Mouse (Mus musculus): ENCODE results near the gene Agtpbp1.

Agtpbp1 gene

DNA sequence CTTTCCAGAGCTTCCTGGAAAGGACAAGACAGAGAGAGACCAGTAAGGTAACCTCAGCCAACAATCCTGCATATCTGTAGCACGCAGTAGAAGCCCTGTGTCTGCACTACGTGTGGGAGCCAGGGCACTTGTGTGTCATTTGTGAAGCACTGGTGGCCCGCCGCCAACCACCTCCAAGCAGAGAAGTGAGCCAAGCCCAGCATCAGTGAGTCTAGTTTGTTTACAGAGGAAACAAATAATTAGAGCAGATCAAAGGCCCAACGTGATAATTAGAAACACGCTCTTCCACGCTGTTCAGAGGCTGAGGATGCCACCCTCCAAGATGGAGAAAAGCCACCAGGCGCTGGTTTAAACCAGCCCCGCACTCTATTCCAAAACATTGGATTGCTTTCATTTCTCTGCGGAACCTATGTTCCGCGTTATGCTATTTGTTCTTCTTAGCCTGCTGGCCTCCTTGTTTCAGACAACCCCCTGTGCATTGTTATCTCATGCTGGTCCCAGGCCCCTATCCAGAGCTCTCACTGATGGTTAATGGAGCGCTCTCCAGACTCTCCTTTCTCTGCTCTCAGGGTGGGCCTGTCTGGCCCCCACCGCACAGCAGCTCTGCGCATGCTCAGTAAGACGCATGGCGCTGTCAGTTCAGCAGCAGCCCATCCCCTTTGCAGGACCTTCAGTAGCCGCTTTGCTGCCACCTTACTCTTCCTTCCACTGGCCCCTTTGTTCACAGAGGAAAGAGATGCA lies 153.7 kb downstream of the Agtpbp1 start:
- ChIA-PET CTCF (interaction anchor here in 1 of 4 experiments (0.6 kb wide), 1 partner anchor 1411 kb away, joined by 4 read pairs; no protein-coding TSS in a partner anchor), POLR2A (interaction anchor here in 1 of 4 experiments (0.6 kb wide), 1 partner anchor 12 kb away, joined by 6 read pairs; no protein-coding TSS in a partner anchor)

DNA sequence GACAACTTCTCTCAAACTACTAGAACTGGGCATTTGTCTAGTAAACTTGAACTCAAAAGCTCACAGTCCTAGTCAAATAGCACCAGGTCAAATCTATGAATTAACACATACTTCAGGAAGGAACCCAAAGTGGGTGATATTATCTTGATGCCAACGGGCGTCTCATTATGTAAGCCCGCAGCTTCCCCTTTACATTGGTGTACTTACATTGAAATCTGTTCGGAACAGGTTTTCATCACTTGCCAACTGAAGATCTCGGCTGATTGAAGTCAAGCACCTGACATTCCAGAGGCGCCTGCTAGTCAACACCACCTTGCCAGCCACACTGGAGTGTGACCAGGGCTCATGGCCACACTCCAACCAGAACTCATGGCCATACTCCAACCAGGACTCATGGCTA lies 155.7 kb downstream of the Agtpbp1 start:
- ChIA-PET CTCF (no interaction called here), POLR2A (interaction anchor here in 1 of 4 experiments (1.3 kb wide), 1 partner anchor 42 kb away, joined by 3 read pairs; no protein-coding TSS in a partner anchor)

DNA sequence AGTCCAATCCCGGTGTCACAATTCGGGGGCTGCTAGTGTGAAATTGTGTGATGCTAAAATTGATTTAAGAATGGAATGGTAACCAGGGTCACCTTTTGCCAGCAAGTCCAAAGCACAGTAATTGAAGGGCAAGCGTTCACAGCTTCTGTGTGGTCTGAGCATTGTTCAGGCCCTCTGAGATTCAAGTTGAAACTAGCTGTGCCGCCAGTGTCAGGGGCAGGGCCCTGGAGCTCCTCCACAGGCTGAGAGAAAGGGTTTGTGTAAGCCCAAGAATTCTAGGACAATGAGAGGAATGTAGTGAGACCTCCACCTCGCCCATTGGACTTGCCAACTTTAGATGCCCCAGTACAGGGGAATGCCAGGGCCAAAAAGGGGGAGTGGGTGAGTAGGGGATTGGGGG lies 161.2 kb downstream of the Agtpbp1 start:
- CTCF ChIA-PET = interaction anchor here in 2 of 4 experiments (0.5 to 1.6 kb wide), 4 partner anchors 26 to 61 kb away, joined by 3 to 5 read pairs (median 3); no protein-coding TSS in a partner anchor
- POLR2A ChIA-PET = interaction anchor here in 2 of 4 experiments (0.6 to 1.1 kb wide), 3 partner anchors 49 to 1437 kb away, joined by 3 to 4 read pairs (median 3); no protein-coding TSS in a partner anchor

DNA sequence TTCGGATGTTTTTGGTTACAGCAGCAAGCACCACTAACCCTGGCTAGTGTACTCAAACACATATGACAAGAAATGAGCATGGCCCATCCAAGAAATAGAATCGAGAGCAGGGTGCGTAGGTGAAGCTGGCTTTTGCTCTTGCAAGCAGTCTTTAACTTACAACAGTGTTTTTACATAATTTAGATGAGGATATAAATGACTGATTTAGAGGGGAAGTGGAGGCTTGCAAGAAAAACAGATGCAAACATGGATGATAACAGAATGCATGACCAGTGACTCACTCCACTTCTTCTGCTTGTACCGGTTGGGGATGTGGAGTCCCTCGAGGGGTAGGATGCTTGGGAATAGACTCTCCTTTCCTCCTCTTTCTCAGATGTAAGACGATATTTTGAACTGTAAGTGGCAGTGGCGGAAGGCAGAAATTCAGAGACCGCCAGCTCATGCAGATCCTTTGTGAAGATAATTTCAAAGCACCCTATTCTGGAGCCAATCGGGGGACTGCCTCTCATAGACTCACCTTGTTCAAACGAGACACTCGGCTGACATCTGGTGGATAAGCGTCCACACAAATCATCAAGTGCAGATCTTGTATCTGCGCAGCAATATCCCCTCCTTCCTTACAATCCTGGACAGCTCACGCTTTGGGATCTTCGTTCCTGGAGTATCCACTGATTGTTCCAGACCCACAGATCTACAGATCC lies 168.3 kb downstream of the Agtpbp1 start:
- ChIA-PET CTCF (no interaction called here), POLR2A (interaction anchor here in 2 of 4 experiments (0.5 to 0.7 kb wide), 2 partner anchors 25 to 48 kb away, joined by 3 to 4 read pairs; no protein-coding TSS in a partner anchor)

DNA sequence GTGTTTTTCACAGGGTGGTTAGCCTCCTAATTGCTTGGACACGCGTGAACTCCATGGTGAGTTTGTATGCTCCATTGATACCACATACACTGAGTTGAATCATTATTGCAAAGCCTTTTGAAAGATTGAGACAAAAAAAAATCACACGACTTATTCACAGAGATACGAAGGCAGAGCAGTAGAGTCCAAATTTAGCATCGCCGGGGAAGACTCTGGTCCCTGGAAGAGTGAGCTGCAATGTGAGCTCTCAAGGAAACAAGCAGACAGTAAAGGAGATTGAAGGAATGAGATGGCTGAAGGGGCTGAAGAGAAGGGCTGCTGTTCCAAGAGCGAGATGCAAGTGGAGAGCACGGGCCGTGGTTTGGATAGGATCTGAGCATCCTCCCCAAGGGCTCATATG lies 171.1 kb downstream of the Agtpbp1 start:
- CTCF ChIA-PET = no interaction called here
- POLR2A ChIA-PET = no interaction called here

DNA sequence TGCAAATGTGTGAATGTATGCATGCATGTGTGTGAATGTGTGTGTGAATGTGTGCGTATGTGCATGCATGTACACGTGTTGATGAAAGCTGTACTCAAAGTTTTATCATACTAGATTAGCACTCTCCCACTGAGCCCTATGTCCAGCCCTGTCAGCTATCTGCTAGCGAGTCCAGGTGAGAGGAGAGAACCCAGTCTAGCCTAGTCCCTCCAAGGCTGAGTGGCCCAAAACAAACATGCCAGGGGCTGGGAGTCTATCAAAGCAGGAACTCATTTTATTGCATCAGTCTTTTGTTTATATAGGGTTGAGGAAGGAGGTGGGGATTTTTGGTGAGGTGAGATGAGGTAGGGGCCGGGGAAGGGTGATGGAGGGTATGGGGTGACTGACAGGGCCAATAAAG lies 172.4 kb downstream of the Agtpbp1 start:
- ChIA-PET POLR2A (no interaction called here), CTCF (no interaction called here)

DNA sequence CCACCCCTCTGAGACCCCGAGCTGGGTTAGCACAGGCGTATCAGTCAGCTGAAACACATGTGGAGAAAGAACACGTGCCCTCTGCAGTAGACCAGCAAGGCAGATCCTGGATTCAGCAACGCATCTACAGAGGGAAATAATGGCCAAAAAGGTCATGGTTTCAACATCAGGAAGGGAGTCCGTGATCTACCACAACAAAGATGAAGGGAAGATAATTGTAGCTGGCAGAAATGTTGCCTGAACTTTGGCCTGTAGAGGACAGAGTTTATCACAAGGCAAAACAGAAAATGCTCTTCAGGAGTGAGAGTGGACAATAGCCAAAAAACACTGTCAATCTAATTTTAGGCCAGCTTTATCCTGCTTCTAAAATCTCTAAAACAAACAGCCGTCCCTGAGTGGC lies 177.8 kb downstream of the Agtpbp1 start:
- CTCF ChIA-PET = interaction anchor here in 1 of 4 experiments (1.4 kb wide), 1 partner anchor 10 kb away, joined by 3 read pairs; no protein-coding TSS in a partner anchor
- POLR2A ChIA-PET = no interaction called here

DNA sequence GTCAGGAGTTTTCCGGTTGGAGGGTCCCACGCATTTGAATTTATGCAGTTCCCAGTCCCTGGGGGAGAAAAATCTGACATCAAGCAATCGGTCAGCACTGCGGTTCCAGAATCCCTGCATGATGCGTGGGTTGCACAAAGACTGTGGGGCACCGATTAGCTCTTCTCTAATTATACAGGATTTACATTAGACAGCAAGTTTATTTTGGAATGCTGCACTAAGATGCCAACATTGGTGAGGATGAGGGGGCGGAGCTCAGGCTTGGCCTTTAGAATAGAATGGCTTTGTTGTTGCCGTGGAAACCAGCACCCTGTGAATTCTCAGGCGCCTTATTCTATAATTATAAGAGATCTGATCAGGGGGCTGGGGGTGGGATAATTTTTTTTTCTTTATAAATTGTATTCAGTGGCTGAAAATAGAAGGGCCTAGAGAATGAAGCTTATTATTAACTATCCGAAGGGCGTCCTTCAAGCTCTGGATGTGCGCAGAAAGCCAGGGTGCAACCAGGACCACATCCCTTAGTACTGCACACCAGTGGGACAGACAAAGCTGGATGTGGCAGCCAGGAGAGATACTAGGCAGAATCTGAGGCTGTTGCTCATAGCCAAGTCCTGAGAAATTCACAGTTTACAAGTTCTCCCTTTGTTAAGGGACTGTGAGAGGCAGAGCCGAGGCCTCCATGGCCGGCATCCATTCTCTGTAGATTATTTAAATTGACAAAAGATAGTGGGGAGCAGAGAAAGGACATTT lies 182.8 kb downstream of the Agtpbp1 start:
- ChIA-PET POLR2A (no interaction called here), CTCF (no interaction called here)

DNA sequence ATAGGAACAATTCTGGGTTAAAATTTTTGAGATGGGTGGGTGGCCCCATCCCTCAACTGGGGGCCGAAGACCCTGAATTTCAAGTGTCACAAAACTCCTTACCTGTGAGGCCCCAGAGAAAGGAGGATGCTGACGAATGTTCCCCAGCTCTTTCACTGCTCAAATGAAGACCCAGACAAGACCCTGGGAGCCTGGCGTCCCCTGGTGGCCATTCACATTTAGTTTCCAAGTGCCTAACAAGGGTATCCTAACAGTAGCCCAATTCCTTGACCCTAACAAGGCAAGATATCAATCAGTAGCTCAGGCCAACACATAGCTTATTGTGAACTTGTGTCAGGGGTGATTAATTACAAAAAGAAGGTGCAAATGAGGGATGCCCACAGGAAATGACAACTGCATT lies 187.5 kb downstream of the Agtpbp1 start:
- ChIA-PET POLR2A (interaction anchor here in 2 of 4 experiments (0.6 to 0.9 kb wide), 2 partner anchors 46 to 297 kb away, joined by 3 read pairs; no protein-coding TSS in a partner anchor), CTCF (interaction anchor here (0.6 to 1.8 kb wide), 18 partner anchors 9 to 760 kb away, joined by 3 to 9 read pairs (median 4); no protein-coding TSS in a partner anchor)

Data from embryonic stem cell, embryonic (primary cell).